Mouse (Mus musculus): ENCODE data around the gene Phf3.
"Not testable (repeated sequence)": the region's sequence is repeated elsewhere in the genome, so short reads cannot be mapped to it uniquely, and the experiment has no call there.

The Phf3 gene

DNA sequence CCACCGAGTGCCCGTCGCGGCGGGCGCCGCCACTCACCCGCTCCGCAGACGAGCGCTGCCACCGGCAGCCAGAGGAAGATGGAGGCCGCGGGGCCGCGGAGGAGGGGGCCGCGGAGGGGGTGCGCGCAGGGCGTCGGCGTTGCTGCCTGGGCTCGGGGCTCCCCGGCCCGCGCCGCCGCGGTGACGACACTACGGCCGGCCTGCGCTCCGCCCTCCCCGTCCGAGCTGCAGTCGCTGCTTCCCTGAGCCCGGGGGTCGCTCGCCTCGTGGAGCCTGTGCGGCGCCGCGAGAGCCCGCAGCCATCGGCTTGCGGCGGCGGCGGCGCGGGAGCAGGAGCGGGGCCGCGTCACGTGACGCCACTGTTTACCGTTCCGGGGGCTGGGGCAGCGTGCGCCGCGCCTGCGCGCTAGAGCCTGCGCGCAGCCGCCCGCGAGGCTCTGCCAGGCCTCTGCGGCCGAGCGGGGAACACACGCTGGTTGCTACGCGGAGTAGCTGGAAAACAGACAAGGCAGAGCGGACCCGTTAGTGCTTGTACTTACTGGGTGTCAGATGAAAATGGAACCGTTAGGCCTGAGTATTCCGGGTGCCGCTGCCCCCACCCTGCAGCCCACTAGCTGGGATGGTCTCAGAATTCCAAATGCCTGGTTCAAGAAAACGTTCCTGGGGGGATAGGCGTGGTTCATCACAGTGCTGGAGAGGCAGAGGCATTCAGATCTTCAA is at the start of gene Phf3:
TSS of gene Phf3 (minus strand) at position 381 of the 720 bp plus-strand sequence.
- DNase-seq = peak; percentile 85 to 87

DNA sequence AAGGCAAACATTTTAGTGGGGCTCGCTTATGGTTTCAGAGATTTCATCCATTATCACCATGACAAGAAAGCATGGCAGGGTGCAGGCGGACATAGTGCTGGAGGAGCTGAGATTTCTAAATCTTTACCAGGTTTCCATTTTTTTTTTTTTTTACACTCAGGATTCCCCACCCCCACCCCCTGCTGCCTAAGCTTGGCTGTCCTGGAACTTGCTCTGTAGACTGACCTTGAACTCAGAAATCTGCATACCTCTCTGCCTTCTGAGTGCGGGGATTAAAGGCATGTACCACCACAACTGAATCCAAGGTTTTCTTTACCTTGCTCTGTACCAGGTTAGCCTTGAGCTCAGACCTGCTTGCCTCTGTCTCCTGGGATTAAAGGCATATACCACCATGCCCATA is 48.5 kb upstream of the Phf3 start:
- no peak for DNase-seq

DNA sequence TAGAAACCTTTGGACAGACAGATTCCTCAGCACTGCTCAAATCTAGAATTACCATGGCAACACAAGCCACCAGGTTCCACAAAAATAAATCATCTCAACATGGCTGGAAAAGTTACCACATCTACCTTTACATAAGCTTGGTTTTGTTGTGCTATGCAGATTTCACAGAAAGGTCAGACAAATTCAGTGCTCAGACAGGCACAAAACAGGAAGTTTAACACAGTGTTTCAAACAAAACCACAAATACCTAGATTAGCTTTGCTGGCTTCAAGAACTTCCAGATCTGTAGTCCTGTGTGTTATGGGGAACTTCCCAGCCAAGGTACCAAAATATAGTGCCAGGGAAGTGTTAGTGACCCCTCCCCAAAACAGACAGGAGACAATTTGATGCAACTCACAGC is 47.5 kb upstream of the Phf3 start:
- DNase-seq = no peak

DNA sequence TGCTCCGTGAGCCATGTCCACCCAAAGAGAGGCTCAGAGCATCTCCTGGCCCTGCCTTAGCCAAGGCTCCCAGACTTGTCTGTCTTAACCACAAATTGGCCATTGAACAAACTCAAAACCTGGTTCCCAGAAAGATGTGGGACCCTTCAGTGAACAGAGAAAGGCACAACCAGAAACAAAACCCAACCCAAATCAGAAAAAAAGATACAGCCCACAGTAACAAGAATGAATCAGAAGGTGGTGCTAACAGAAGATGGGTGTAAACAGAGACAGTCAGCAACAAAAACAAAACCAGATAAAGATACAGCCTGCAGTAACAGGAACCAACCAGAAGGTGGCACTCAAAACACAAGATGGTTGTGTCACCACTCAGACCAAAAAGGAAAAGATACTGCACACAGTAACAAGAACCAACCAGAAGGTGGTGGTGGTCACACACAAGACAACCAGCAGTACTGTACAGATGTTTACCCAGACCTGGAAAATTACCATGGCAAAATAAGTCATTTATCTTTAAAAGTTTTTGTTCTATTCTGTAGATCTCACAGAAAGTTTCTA is 47.0 kb upstream of the Phf3 start:
- no peak for DNase-seq

DNA sequence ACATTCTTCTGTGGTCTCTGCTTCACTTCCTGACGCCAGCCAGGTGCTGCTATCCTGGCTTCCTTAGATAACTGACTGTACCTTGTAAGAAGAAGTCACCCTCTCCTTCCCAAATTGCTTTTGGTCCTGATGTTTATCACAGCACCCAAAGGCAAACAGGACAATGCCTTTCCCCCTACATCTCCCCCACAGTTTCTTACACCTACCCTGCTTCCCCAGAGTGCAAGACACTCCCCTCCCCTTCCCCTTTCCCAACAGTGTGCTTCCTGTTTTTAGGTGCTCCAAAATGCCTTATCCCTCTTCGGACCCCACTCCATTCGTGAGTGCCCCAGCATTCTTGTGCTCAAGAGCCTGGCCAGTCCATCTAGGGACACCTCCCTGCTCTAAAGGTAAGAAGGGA is 36.5 kb upstream of the Phf3 start:
- no peak for DNase-seq

DNA sequence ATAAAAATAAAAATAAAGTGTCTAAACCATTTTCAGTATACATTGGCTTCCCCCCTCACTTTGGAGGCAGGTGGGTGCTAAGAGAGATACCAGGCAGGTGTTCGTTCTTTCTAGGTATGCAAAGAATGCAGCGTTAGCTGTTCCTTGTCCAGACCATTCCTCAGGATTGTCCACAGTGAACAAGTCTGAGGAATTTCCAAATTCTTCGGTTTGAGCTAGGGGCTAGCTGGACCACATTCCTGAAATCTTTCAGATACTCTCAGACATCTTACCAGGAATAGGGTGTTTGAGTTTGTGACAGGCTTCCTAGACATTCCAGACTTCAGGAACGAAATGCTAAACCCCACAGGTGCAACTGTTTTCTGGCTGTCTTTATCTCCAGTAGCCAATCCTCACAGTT is 35.1 kb upstream of the Phf3 start:
- DNase-seq = no peak

DNA sequence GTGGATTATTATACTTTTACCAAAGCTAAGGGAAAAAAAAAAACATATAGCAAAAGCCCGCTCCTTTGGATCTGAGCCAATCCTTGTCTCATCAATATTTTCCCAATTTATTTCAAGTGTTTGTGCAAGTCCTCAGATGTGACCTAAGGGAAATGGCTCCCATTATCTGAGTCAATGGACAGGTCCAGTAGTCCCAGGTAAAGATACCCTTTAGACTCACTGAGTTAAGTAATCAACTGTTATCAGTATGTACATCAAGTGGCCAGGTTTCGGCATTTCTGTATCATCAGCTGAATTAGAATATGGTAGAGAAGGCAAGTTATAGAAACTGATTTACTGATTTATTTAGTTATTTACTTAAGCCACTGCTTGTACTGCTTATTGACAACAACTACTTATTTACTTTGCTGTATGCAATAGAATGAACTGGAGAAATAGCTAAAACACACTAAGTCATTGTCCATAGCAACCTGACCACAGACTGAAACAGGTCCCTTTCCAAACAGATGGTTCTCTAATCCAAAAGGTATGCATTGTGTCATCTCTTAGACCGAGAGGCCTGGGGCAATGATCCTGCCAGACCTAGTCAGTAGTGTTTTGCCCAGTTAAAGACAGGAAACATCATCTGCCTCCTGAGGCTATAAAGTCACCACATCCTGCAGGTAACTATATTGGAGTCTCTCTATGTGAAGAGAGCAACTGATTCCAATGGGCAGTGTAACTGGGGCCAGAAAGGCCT is 29.9 kb upstream of the Phf3 start:
- no peak for DNase-seq

DNA sequence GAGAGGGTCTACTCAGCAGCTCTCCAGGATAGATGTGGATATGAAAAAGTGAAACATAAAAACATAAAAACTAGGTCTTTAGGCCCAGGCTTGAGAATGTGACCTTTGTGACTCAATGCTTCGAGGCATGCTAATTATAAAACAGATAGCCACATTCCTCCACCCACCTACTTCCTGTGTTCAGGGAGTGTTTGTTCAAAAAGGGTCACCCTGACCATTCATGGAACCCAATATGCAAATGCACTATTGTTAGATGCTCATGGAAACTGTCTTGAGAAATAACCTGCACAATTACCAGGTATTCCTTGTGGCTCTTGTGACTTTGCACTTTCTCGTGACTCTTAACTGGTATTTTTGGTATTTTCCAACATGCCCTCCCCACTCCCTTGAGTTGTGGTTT is 25.0 kb upstream of the Phf3 start:
- no peak for DNase-seq

DNA sequence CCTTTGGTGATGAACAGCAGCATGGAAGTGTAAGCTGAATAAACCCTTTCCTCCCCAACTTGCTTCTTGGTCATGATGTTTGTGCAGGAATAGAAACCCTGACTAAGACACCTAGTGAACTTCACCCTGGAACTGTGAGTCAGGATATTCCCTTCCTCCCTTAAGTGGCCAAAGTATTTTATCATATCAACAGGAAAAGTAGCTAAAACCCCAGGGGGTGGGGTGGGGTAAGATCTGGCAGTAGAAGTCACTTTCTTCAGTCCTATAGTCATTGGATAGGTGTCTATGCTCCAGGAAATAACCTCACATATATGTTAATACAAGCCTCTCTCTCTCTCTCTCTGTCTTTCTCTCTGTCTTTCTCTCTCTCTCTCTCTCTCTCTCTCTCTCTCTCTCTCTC is 21.6 kb upstream of the Phf3 start:
- not testable (repeated sequence) for DNase-seq

DNA sequence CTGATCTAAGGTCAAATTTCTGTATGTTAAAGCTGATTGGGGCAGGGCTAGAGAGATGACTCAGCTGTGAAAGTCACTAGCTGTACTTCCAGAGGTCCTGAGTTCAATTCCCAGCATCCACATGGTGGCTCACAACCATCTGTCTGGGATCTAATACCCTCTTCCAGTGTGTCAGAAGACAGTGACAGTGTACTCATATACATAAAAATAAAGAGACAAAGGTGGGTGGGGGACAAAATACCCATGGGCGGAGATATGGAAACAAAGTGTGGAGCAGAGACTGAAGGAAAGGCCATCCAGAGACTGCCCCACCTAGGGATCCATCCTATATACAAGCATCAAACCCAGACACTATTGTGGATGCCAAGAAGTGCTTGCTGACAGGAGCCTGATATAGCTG is 10.1 kb upstream of the Phf3 start:
- DNase-seq = not testable (repeated sequence)

DNA sequence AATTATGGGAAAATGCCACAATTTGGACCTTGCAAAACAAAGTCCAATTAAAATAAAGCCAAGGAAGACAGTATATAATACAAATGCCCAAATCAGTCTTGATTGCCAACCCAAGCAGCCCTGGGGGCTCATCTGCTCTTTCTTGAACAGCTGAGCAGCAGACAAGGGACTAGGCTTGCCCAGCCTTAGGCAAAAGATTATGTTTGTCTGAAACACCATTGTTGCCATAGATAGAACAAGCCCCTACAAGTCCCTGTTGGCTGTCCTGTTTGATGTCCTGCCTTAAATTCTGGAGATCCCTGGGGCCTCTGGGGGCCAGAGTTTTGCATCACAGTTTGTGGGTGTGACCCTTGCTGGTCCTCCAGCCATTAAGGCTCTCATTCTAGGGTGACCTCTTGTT is 2.0 kb upstream of the Phf3 start:
- DNase-seq = no peak

DNA sequence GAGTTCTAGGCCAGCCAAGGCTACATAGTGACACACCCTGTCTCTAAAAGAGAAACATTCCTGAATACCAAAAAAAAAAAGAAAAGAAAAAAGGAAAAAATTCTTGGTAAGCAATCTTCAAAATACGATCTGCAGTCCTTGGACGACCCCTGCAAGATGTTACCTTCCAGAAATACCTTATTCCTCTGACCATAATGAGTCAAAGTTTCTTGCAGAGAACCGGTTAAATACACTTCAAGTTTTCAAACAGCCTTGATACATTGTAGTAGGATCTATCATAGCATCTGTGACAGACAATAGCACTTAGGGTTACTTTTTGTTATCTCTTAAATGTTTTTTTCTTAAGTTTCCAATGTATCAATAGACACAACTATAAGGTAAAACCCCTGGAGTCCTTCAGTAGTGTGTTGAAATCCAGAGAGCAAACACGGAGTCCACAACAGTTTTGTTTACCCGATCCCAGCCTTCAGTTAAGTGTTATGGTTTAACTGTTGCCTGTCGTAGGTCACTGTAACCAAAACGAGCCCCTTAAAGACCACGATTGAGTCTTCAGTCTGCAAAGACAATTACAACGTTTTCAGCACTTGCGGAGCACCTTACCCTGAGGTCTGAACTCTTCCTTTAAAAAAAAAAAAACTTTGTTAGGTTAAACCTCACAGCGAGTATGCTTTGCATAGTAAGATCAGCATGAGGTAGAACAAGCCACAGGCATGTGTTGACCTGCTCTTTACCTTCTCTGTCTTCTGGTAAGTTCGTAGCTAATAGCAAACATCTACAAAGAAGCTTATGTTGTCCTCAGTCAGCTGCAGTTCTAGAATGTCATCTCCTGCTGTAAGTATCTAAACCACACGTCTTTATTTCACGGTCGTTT is 775 bp upstream of the Phf3 start:
- DNase-seq = no peak

DNA sequence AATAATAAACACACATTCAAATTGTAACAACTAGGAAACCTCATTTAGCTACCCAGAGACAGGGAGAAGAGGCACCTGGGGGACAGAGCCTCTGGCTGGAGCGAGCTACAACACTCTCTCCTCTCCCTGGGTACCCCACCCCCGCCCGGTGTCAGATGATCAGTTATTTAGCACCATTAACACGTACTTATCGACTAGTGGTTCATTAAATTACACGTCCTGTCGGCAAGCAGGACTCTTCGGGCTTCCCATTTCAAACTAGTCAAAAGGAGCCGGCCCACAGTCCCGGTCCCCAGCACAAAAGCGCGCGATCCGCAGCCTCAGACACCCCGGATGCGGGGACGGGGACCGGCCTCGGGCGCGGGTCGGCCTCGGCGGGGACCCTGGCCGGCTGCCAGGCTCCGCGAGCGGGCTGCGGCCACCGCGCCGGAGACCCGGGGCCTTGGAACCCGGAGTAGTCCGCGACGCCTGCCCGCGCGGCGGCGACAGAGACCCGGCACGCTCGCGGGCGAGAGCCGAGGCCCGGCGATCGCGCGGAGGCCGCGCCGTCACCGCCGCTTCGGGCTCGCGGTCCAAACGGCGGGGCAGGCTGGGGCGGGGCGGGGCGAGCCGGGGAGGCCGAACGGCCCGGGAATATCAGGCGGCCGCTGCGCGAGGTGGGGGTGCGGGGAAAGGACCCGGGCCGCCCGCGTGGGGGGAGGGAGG is 733 bp downstream of the Phf3 start:
- peak; percentile 28 for DNase-seq

DNA sequence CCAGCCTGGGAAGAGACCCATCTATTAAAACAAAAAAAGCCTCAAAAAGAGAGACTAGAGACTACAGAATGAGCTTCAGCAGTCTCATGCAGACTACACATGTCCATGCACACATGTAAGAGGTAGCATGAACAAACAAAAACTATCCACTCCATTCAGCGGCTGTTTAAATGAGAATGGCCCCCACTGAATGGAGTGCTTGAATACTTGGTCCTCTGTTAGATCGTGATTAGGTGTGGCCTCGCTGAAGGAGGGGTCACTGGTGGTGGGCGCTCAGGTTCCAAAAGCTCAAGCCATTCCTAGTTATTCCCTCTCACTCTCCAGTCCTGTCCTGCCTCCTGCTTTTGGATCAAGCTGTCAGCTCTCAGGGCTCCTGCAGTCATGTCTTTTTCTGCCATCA is 5.9 kb downstream of the Phf3 start:
- DNase-seq = no peak

DNA sequence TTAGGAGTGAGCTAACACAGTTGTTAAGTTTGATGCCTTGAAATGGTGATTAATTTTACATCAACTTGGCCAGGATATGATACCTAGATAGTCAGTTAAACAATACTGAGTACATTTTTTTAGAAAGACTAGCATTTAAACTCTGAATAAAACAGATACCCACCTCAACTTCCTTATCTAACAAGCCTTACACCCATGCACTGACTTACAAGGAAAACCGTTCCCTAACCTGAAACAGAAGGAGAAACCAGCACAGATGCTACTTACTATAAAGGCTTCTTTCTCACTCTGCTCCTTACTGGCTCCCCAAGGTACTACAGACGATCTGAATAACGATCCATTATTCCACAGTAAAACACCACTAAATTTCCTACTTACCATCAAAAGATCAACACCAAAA is 21.2 kb downstream of the Phf3 start:
- no peak for DNase-seq

DNA sequence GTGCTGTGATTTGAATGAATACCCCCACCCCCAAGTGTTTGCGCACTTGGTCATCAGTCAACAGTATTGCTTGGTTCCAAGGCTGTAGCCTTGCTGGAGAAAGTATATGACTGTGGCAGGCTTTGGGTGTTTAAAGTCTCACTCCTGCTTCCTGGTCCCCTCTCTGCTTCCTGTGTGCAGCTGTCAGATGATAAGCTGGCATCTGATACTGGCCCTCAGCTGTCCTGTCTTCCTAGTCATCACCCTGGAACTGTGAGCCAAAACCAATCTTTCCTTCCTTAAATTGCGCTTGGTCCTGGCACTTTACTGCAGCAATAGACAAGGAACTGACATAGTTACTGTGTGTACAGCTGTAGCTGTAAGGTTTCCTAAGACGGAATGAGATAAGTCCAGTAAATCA is 21.8 kb downstream of the Phf3 start:
- no peak for DNase-seq

DNA sequence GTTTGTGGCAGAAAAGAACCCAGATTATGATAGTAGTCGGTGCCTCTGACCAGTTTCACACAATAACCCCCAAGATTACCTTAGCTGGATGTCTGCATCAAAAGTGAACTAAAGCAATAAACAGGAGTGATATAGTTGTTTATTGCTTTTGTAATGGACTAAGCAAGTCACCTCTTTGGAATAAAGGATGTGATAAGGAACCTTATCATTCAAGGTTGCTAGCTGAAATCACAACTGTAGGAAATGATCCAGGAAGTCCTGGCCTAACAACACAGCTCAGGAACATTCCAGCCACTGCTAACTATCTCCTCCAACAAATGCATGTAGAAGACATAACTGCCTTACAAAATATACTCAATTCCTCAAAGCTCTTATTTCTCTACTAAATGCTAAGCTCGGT is 22.8 kb downstream of the Phf3 start:
- DNase-seq = no peak

DNA sequence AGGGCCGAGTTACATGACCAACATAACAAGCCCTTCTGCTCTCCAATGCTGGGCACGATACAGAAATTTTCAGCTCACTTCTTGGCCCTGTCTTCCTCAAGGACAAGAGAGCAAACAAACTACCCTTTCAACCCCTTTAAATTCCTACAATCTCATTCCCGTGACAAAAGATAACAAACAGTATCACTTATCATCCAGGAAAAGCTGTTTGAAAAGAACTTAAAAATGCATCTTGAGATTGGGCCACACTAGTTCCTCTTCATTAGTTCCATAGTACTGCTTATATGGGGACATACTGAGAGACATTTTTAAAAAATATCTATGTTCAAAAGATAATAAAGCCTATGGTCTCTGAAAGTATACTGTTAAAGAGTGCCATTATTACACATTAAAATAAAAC is 23.8 kb downstream of the Phf3 start:
- DNase-seq = no peak

DNA sequence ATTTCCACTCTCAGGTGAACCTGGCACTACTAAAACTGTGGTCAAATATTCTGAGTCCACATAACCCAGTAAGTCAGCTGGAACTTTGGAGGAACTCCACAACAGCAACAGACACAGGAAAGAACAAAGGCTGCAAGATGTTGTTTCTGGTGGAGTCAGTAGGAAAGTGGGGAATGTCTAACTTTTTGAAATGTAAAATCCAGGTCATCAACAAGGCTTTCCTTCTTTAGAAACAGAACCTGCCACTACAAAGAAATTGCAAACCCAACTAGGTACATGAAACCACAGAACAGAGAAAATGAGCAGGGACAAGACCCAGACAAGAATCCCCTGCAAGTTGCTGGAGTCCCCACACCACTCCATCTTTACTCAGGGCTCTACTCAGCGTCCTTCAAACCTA is 26.0 kb downstream of the Phf3 start:
- DNase-seq = no peak

DNA sequence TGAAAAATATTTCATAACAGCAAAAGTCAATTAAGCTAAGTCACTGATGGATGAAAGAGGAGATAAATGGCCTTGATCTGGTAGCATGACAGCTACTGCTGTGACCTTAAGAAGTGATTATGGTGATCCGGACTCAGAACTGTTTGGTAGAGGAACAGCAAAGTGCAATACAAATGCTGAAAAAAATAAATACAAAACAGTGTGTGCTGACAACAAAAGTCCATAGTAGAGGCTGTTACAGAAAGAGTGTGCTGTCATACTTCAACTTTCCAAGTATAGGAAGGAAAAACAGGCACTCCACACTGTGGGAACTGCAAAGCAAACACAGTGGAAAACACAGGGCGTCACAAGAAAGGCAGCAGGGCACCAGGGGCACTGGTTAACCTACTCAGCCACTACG is 34.1 kb downstream of the Phf3 start:
- no peak for DNase-seq

DNA sequence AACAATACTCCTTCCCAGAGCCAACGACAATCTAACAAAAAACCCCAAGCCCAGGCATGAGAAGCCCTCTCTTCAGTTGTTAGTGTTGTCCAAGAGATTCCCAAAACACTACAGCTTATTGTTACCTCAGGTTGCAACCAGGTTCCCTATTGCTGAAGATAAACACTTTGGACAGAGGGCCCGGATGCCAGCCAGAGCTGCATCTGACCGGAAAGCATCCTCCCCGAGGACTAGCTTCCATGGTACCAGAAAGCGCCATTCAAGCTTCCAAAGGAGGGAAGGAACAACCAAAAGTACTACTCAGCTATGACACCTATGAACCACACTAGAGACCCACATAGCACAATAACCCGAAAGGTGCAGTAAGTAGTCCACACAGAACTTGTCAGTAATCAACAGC is 38.2 kb downstream of the Phf3 start:
- DNase-seq = no peak

DNA sequence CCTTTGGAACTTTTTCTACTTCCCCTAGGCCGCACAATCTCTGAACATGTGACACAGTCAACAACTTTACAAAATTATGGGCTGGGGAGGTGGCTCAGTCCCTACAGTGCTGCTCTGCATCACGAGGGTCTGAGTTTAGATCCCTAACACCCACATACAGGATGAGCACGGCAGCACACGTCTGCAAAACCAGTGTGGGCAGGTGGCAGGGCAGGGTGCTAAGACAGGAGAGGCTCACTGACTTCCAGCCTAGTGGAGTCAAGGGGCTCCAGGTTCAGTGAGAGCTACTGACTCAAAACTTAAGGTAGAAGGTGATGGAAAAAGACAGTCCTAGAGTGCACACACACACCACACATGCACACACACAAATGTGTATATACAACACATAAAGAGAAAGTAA is 40.9 kb downstream of the Phf3 start:
- no peak for DNase-seq

DNA sequence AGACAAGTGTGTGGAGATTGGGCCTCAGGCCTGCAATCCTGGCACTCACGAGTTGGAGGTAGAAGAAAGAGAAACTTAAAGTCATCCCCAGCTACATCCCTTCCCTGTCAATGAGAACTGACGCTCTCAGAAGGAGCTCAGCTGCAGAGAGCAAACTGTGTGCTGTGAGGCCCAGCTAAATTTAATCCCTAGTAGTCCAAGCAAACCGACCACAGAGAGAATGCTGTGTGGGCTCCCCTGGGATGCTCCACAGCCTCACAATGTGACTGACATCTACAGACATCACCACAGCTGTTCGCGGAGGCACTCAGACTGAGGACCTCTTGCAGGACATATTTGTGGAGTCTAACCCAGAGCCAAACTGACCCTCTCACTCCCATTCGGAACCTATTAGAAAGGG is 54.3 kb downstream of the Phf3 start:
- no peak for DNase-seq
